Mouse (Mus musculus) bone marrow, adult 2 months (tissue): Measurements from ENCODE around the gene Fermt1.

Experiments used
- CTCF ChIP-seq: fragments of 200-500 bp; IDR thresholded peaks from 2 replicates; pipeline ENCODE4 v1.5.1; 2011; ENCODE audit warnings: low read length, control low read depth; ENCODE audit not compliant: control insufficient read depth, insufficient read depth
- POLR2A ChIP-seq: fragments of 200-500 bp; IDR thresholded peaks from 2 replicates; pipeline ENCODE4 v1.6.1; 2011; ENCODE audit warnings: low read depth, mild to moderate bottlenecking, control low read depth, low read length, borderline replicate concordance; ENCODE audit not compliant: control insufficient read depth

- TF ChIP-seq CTCF (no peak), POLR2A (no peak)
Measured at GRCm38 (mm10) chr2:132923290-132924085, 22.2 kb downstream of the Fermt1 start.
